Mouse (Mus musculus): ENCODE measurements around the gene Wbp1.

DNA sequence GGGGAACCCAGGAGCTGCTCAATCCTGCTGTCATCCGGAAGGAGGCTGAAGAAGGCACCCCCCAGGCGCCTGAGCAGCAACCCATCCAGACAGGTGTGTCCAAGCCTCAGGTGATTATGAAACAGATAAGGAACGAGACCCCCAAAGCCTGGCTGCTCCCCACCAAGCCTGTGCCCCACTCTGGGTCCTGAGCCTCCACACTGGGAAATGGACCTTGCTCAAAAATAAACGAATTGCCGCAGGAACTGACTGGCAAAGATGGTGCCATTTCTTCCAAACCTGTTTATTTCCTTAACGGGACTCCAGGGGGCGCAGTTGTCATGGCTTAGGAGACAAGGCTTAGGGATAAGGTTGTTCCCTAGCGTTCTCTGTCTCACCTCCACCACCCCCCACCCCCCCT lies 41.3 kb upstream of the Wbp1 start:
- TF ChIP-seq POLR2A (IDR thresholded peaks at IDR 0.05; ENCODE audit: insufficient read depth, low read depth, low read length) (no peak), CTCF (IDR thresholded peaks at IDR 0.05) (peak; percentile 72)

All from heart, adult 2 months (tissue).